Mouse (Mus musculus): ENCODE measurements around the gene Ptprn2.

DNA sequence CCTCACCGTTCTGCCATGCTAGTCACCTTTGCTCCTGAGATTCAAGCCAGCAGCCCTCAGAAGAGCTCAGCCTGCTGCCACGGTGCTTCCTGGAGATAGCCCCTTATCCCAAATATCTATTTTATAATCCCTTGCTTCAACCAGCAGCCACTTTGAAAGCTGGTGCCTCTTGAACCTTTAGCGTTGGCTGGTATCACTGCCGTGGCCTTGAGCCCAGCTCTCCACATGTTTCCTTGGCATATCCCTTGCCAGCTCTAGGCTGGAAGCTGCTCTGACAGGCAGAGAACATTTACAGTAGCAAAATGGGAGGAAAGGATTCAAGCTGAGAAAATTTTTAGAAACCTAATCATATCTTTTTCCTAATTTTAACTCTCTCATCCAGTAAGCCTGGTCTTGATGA lies 539.4 kb downstream of the Ptprn2 start:
- TF ChIP-seq CTCF (IDR thresholded peaks at IDR 0.05; ENCODE audit: control insufficient read depth, insufficient read depth, insufficient replicate concordance, low read depth, low read length) (no peak), POLR2A (IDR thresholded peaks at IDR 0.05; ENCODE audit: control insufficient read depth, low read depth, low read length) (no peak)
